Mouse (Mus musculus) layer of hippocampus, adult 11-12 months (tissue): ENCODE results near the gene Fahd2a.

Source experiments
- DNase-seq: peaks from one replicate; pipeline ENCODE4 v3.0.0; 2022; ENCODE audit warnings: low spot score

Fahd2a gene

DNA sequence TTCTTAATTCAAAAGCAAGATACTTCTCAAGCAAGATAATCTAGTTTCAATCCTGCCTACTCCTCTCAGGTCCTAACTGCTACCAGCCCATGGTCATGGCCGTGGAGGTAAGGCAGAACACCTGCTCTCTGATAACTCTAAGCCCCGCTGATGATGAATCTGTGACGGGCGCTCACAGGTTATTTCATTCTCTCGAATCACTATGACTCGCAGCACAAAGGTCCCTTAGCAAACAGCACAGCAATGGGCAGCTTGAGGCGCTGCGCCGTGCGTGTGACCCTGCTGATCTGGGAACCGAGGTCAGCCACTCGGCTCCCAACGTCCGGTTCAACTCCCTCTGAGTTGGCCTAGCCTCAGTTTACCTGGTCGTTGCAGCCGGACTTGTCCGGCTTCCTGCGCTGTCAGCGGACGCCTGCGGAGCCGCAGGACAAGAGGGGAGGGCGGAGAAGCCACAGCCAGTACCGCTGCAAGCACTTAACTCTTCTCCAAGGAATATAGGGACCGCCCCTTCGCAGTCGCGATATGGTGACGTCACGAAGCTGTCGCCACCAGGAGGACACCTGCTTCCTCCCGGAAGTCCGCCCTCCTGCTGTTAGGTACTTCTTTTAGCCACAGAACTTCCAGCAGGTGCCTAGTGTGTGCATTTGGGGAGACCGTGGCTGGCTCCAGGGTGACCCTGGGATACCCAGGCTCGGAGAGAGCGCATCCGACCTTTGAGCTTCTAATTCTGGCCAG lies at the start of gene Fahd2a:
Gene Fahd2a (minus strand): TSS at position 511 of the 735 bp plus-strand sequence.
- peak; percentile 89 for DNase-seq

DNA sequence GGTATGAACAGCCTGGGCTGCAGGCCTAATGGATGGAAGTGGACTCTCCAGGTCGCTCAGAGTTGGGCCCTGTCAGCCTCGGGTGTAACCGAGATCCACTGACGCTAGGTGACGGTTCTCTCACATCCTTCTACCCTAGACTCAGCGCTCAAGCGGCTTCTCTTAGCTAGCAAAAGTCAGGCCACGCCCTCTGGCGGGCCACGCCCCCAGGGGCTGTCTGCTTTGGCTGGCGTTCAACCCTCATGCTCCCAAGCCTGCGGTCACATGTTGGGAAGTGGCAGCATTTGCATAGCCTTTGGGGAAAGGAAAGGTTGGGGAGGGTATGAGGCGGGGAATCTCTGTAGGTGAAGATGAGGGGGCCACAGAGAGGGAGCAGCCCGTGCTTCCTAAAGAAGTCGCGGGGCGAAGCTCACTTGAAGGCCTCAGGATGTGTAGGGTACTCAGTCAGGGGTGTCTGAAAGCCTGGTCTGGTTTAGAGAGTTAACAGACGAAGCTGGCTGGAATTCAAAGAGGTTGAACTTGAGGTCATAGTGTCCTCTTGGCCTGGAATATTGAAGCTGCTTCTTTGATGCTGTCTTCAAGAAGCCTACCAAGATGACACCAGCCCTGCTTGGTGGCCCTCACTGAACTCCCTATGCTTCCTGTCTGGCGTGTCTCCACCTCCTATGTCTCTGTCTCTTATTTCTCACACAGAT lies 40.3 kb upstream of the Fahd2a start:
- no peak for DNase-seq

- DNase-seq, result no peak
Measured at GRCm38 (mm10) chr2:127483001-127483400, 38.6 kb upstream of the Fahd2a start.

- no peak for DNase-seq
Measured at GRCm38 (mm10) chr2:127482533-127482911, 38.2 kb upstream of the Fahd2a start.

DNA sequence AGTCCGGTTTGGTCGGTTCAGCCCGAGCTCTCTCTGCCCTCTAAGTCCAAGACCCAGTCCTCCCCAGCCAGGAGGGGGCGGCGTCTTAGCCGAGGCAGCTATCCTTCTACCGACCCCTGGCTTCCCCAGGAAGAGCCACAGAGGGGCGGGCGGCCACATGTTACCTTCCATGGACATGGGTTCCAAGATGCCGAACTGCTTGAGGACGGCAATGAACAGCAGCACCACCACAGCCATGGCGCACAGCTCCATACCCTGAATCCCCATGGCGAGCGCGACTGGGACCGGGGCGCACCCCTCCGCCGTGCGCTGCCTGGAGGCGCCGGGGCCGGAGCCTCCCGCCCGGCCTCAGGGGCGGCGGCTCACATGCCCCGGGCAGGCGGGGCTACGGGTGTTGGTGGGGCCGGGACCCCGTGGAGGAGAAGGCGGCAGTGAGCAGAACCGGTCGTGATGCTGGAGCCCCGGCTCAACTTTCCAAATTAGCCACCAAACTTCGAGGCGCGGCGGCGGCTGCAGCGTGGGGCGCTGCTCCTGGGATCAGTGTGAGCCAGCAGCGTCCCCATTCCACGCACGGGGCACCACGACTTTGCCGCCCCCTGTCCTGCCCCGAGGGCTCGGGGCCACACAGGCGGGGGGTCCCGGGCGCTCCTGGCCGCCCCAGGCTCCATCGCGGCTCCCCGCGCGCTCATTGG lies 37.6 kb upstream of the Fahd2a start:
- no peak for DNase-seq

- no peak for DNase-seq
Measured at GRCm38 (mm10) chr2:127479763-127480162, 35.4 kb upstream of the Fahd2a start.

DNA sequence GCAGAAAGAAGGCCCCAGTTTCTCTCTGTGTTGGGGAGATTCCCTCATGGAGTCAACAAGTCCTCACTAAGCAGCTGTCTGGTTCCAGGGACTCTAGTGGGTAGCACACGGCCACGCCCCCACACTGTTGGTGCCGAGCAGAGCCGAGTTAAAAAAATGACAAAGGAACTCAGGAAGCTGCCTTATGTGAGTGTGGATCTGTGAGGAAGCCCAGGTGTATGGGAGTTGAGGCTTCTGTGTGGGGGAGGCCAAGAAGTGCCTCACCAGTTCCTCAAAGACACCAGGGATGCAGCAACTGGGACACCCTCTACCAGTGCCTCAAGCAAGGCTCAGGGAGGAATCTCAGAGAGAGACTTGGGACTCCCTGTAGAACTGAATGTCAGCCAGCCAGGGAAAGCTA lies 34.8 kb upstream of the Fahd2a start:
- DNase-seq, result peak; percentile 29

DNA sequence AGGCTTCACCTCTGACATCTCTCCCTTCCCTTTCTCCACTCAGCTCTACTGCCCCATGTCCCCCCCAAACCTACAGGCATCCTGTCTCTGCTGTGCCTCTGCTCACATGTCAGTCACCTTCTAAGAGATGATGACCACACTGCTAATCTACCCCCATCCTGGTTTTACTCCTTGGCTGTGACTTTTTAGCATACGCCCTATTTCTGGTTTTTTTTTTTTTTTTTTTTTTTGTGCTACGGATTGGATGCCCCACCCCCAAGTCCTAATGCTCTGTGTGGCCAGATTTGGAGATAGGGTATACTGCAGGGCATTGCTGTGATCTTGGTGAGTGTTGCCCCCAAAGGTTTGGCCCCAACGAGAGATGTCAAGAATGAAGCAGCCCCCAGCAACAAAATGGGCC lies 27.9 kb upstream of the Fahd2a start:
- DNase-seq, result no peak

GRCm38 (mm10) chr2:127471281-127471680 lies 26.9 kb upstream of the Fahd2a start:
- DNase-seq, result no peak

GRCm38 (mm10) chr2:127470661-127471060 lies 26.3 kb upstream of the Fahd2a start:
- no peak for DNase-seq

DNA sequence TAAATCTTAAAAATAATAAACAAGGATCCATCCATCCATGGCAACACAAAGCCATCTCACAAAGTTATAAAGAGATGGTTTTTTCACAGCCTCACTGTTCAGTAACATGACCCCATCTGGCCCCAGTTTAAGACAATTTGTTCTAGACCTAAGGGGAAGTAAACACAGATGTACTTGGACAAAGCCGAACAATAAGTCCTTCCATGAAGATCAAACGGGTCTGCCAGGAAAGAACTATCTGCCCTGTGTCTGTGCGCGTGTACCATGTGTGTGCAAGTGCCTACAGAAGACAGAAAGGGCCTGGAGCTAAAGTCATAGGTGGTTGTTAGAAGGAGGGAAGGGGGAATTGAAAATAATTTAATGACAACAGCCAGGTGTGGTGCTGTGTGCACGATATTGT lies 25.8 kb upstream of the Fahd2a start:
- DNase-seq, result no peak

GRCm38 (mm10) chr2:127462314-127462713 lies 17.9 kb upstream of the Fahd2a start:
- DNase-seq, result peak; percentile 66

GRCm38 (mm10) chr2:127461351-127461750 lies 17.0 kb upstream of the Fahd2a start:
- DNase-seq, result no peak

DNA sequence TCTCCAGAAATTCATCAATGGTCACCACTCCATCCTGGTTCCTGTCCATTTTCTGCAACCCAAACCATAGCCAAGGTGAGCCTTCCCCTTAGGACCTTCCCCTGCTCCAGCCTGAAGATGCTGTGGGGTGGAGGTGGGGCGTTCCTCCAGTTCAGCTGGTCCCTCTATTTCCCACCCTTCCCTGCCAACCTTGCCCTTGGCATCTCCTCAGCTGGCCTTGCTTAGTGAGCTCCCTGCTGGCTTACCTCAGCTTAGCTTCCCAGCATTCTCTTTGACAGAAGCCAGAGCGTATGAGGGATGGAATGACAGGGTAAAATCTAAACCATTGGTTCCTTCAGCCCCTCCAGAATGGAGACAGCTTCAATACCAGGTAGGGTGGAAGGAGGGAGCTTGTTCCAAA lies 15.0 kb upstream of the Fahd2a start:
- no peak for DNase-seq

DNA sequence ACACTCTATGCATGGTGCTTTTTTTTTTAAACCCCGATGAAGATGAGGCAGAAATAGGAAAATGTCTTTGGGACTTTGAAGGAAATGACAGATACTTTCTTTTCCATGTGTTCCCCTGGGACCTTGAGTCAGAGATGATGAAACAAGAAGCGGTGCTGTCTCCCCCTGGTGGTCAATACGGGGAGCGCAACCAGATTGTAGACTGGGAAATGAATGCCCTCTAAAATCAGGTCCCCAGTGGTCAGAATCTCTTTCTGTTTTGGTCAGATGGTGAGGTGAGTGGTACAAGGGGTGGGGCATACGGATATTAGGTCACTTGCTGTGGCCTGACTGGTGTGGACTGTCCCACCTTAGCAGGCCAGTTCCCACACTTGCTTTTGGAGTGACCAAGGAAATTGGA lies 9.4 kb upstream of the Fahd2a start:
- DNase-seq, result peak; percentile 83

DNA sequence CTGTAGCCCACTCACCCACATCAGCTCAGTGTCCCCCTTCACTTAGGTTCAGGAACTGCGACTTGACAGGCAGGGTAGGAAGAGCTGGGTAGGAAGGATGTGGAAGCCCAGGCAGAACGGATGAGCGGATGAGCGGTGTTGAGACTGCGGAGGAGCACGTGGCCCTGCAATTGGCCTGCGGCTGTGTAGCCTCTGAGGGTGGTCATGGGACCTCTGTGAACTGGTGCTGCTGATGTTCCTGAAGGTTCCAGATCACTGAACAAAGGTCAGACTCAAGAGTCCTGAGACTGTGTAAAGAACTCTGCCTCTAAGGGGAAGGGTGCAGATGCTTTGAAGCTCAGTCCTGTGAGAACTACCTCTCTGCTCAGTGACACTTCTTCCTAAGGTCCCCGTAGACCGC lies 8.8 kb upstream of the Fahd2a start:
- DNase-seq, result no peak

DNA sequence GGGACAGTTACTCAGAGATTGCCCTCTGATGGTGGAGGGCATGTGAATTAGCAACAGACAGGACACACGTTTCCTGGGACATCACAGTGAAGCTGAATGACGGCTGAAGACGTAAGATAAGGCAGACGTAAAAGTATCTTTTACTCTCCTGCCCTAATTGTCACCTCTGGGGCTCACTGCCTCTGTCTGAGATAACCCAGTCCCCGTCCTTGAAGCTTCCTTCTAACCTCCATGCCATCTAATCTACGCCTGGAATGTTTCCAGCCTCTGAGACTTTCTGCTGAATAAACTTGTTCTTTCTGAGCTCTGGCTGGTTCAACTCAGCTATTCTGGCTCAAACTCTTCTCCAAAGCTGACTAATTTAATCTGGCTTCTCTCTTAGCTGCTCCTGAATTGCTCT lies 7.4 kb upstream of the Fahd2a start:
- DNase-seq, result no peak

GRCm38 (mm10) chr2:127449691-127450090 lies 5.3 kb upstream of the Fahd2a start:
- no peak for DNase-seq

GRCm38 (mm10) chr2:127446847-127447246 lies 2.5 kb upstream of the Fahd2a start:
- DNase-seq, result no peak

DNA sequence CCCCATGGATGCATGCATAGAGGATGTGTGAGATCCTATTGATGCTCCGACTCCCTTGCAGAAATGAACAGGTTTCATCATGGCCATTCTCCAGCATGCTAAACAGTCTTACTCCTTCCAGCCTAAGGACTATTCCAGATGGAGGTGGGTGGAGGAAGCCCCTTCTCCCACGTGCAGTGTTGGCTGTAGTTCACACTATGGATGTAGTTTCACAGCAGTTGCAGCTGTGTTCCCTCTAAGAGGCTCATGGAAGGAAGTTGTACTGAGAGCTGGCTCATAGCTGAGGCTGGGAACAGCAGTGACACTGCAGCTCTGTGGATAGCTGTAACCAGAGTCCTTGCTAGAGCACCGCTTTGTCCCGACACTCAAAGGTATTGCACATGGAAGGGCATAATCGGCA lies 6.7 kb downstream of the Fahd2a start:
- no peak for DNase-seq

- DNase-seq, result no peak
Measured at GRCm38 (mm10) chr2:127435554-127435953, 8.8 kb downstream of the Fahd2a start.

- no peak for DNase-seq
Measured at GRCm38 (mm10) chr2:127435135-127435534, 9.2 kb downstream of the Fahd2a start.
